Mouse (Mus musculus) B cell, adult (primary cell): ENCODE measurements around the gene Gm13089. TPM values are rescaled to one million over a fixed set of nuclear protein-coding genes. Genes with fewer than 3 reads are reported as not detected.

Experiments used
- total RNA-seq: library from RNA; stranded (reverse); gene quantifications from 4 replicates; pipeline ENCODE4 v1.2.4, GENCODE M21; 2023; ENCODE audit not compliant: inconsistent age

The Gm13089 gene
- total RNA-seq: not detected in 4 replicates

DNA sequence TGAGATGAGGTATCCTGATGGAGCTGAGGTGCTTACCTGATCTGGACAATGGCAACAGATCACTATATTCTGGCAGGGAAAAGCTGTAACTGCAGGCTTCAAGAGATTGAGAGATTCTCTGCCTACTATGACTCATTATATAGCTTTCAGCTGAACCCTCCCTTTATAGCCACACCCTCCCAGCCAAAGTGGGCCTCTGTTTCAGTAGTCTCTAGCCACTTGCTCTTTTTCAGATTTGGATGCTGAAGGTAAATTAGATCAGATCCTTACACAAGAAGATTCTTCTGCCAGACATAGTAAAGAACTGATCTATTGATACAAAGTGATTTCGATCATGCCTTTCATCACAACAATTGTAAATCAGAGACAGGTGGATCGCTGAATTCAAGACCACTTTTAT, at the start of gene Gm13089:
Gene Gm13089, minus strand, starts transcription at position 101 of the 400 bp plus-strand sequence.

DNA sequence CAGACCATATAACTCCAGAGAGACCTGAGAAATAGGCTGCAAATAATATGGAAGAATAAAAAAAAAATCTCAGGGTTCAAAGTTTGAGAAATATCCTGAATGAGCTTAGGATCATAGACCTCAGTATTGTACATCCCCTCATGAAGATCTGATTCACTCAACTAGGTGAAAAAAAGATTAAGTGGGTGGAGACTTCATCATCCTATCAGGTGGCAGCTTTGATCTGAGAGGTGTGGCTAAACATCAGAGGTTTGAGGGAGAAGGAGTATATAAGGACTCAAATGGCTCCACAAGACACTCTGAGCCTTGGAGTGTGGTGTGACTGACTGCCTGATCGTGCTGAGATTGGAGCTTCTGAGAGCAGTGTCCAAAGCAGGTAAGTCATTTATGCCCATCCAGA, 16.6 kb upstream of the Gm13089 start, which contains the start of gene Gm13078:
Gene Gm13078, plus strand, starts transcription at position 301 of the 400 bp plus-strand sequence.

DNA sequence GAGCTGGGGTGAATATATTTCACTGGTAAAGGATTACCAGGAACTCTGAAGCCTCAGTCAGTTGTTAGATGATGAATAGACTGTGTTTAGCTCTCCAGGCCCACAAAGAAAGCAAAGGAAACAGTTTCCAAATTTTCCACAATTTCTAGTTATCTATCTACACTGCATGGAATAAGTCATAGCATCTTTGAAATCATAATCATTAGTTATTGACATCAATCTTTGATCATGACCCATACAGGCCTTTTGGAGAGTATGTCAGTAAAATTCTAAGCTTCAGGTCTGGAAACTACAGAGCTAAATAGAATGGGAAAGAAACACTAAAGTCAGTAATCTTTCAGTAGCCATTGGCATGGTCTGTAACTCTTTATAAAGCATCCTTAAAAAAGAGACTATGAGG, 45.4 kb downstream of the Gm13089 start, which contains the start of gene Gm13088:
Gene Gm13088, minus strand, starts transcription at position 101 of the 400 bp plus-strand sequence.

Other genes with a start within 250 kb of the Gm13089 start
- gene Gm13043, start 191.4 kb downstream of the Gm13089 start, total RNA-seq: not detected in 4 replicates
- not detected in 4 replicates for gene Gm13040, start 166.8 kb downstream of the Gm13089 start, total RNA-seq
- gene BC080695, start 151.0 kb downstream of the Gm13089 start, total RNA-seq: not detected in 4 replicates
- gene Gm13057, start 151.0 kb downstream of the Gm13089 start, total RNA-seq: not detected in 4 replicates
- not detected in 4 replicates for gene Gm13083, start 87.7 kb downstream of the Gm13089 start, total RNA-seq
- not detected in 4 replicates for gene Gm13088, start 45.5 kb downstream of the Gm13089 start, total RNA-seq
- not detected in 4 replicates for gene Gm13078, start 16.7 kb upstream of the Gm13089 start, total RNA-seq
- not detected in 4 replicates for gene Gm13023, start 86.6 kb upstream of the Gm13089 start, total RNA-seq
- gene Gm13084, start 113.4 kb upstream of the Gm13089 start, total RNA-seq: not detected in 4 replicates
- gene Gm13103, start 143.8 kb upstream of the Gm13089 start, total RNA-seq: not detected in 4 replicates
- not detected in 4 replicates for gene Pramef6, start 197.7 kb upstream of the Gm13089 start, total RNA-seq
- gene Pramef25, start 248.3 kb upstream of the Gm13089 start, total RNA-seq: not detected in 4 replicates